Mouse (Mus musculus): ENCODE measurements around the gene Natd1.

Gene Natd1

DNA sequence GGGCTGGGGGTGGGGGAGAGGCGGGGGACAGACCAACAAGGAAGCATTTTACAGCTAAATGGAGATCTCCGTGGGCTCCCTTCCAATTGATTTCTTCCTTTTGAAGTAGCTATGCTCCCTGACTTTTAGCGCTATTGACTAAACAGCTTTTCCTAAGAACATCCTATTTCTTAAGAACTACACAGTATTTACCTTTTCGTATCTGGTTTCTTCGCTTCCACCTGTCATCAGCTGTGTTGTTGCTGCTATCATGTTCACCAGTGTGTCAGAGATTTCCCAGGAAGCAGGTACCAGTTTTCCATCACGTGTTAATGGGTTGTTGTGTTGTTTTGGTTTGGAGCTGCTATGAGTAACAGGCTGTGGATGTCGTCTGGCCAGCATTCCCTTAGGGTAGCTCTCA, at the start of gene Natd1:
Gene Natd1, minus strand, starts transcription at position 260 of the 400 bp plus-strand sequence.
- DNase-seq = no peak

- DNase-seq = no peak
Observed at GRCm38 (mm10) chr11:60962709-60963108, 48.2 kb upstream of the Natd1 start.

GRCm38 (mm10) chr11:60961176-60961575, 46.6 kb upstream of the Natd1 start:
- DNase-seq = no peak

DNA sequence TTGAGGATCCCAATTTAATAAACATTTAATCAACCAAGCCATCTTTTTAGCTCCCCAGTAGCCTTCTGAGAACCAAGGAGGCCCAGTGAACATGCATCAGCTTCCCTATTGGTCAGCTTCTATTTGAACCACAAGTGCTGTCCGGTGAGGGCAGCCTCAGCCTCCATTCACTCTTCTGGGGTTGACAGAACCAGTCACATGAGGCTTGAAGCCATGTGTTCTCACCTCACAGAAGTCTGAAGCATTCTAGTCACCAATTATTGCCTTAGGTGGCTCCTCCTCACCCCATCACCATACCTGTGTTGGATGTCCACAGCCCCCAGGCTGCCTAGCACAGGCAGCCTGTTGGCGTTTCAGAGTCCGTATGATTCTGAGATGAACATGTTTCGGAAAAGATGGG, 44.4 kb upstream of the Natd1 start:
- no peak for DNase-seq

GRCm38 (mm10) chr11:60955621-60956383, 41.3 kb upstream of the Natd1 start:
- no peak for DNase-seq

GRCm38 (mm10) chr11:60954255-60955104, 39.9 kb upstream of the Natd1 start:
- no peak for DNase-seq

DNA sequence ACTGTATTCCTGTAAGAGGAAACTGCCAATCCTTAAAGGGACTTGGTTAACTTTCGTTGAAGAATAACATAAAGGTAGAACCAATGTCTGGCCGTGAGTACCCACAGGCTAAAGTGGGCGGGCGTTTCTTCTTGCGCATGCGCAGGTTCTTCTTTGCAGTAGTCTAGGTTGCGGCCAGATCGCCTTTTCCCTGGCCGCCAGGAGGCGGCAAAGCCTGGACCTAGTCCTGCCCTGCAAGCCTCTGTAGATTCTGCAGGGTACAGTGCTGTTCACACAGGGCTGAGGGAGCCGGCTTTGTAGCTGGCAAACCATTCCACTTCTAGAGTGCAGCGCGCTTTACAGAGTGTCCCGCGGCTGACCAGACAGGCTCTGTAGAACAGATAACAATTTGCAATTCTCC, 39.3 kb upstream of the Natd1 start:
- DNase-seq = peak; percentile 88

DNA sequence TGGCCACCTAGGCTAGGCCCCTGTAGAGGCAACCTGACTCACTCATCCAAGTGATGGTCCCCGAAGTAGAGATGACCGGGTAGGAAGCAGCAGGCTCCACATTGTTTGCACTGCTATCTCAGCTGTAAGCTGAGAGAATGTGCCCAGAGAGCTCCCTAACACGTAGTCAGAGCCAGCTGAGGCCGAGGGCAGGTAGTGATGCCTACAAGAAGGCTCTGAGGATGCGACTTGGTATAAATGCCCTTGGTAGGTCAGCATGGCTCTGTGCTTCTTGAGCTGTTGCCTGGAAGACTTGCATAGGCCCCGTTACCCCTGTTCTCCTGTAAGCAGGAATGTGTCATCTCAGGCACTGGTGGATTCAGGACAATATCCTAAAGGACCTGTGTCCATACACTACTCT, 38.4 kb upstream of the Natd1 start:
- DNase-seq = no peak

- DNase-seq = no peak
Observed at GRCm38 (mm10) chr11:60952362-60952761, 37.8 kb upstream of the Natd1 start.

GRCm38 (mm10) chr11:60951896-60952295, 37.3 kb upstream of the Natd1 start:
- no peak for DNase-seq

- DNase-seq = no peak
Observed at GRCm38 (mm10) chr11:60945003-60945402, 30.5 kb upstream of the Natd1 start.

DNA sequence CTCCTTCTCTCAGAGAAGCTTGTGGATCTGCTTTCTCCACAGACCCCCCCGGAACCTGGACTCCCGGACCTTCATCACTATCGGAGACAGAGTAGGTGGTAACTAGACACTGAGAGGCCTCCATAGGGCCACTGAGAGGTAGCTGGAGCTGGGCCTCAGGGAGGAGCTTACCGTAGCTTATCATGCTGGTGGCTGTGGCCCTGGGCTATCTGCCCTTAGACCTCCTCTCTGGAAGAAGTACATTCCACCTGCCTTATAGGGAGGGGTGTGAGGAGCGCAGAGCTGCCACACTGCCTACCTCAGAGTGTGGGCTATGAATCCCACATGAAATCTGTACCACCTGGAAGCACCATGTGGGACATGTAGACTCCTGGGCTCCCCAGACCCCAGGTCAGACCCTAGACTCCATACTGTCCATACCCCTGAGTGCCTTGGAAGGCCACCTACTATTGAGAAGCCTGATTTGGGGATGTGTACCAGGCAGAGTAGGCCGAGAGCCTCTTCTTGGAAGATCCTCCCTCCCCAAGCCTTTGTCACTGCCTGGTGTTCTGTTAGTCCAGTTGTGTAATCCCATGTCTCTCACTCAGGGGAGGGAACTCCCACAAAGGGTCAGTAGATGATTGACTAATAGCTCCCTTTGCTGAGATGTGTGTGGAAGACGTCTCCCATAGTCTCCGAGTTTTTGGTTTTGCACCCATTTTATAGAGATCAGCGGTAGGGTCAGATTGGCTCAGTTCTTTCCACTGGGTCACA, 27.9 kb upstream of the Natd1 start:
- DNase-seq = no peak

DNA sequence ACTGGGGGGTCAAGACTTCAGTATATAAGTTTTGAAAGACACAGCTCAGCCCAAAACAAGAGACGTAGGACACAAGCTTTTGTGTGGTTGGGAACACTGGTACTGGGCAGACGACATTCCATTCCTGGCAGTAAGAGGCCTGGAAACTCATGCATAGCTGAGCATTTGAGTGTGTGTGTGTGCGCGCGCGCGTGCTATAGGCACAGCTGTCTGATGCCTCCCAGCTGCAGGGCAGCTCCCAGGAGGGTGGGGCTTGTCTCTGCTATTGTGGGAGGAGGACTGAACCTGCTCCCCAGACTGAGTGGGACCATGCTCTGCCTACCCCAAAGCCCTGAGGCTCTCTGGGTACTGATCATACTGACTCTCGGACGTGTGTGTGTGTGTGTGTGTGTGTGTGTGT, 26.8 kb upstream of the Natd1 start:
- DNase-seq = no peak

GRCm38 (mm10) chr11:60940501-60940900, 26.0 kb upstream of the Natd1 start:
- DNase-seq = no peak

- no peak for DNase-seq
Observed at GRCm38 (mm10) chr11:60939487-60939886, 24.9 kb upstream of the Natd1 start.

GRCm38 (mm10) chr11:60937611-60938010, 23.1 kb upstream of the Natd1 start:
- DNase-seq = no peak

GRCm38 (mm10) chr11:60935975-60936373, 21.4 kb upstream of the Natd1 start:
- DNase-seq = no peak

DNA sequence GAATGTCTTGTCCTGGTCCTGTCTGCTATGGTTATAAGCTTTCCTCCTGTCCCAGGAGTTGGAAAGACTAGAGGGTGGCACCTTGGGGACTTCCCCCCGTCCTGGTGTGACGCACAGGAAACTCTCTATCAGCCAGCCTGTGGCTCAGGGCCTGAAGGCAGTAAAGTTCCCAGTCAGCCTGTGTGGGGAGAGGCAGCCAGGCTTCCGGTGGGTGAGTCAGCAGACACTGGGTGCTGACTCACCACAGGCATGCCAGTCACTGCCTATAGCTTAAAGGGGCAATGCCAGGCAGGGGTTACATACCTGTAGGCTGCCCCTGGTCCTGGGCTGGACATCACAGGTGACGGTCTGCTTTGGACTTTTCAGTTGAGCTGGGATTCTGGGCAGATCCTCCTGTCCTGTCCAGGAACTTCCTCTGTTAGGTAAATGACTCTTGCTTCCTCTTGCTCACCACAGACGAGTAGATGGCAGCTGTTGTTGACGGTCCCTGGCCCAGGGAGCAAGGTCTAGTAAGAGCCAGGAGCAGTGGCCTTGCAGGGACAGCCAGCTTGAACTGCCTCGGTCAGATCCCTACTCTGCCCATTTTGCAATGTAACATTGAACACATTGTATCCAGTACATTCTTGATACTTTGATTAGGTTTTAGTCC, 20.9 kb upstream of the Natd1 start:
- peak; percentile 70 for DNase-seq

DNA sequence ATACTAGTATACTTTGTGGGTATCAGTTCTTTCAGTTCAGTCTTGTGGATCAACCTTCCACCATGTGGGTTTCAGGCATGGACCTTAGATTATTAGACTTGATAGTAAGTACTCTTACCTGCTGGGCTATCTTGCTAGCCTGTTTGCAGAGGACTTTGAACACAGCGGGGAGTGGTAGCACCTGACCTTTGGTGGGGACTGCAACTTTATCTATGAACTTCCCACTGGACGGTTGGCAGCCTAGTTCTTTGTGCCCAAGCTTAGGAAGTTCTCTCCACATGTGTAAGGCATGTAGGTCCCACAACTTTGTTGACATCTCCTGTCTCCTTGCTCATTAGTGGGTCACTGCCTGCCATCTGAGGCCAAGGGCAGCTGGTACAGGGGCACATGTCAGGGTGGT, 20.2 kb upstream of the Natd1 start:
- peak; percentile 14 for DNase-seq

DNA sequence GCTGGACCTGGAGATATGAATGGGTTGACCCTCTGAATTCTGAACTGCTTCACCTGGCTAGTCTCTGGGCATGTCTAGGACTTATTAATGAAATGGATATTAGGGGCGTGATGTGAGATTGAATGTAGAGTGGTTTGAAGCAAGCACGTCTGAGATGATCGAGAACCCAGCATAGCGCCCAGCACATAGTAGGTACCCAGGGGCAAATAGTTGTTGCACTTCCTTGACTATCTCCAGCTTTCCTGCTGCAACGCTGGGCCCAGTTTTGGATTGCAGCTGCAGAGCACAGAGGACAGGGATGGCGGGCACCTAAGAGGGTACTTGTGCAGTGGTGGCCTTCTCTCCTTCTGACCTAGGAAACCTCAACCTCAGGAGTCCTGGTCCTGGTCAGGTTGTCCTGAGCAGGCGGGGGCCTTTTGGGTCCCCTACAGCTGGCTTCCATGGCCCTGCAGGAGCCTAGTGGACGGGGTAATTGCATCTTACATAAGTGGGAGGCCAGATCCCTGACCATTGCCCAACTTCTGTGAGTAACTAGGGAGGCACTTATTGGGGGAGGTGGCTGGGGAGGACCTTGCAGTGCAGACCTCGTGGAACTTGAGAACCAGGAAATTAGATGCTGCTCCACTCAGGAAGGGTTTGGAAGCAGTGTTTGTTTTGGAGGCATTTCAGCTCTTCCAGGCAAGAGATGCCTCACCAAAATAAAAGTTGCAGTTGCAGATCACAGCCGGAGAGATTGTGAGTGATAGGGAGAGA, 18.8 kb upstream of the Natd1 start:
- peak; percentile 54 for DNase-seq

GRCm38 (mm10) chr11:60932503-60933020, 18.0 kb upstream of the Natd1 start:
- DNase-seq = peak; percentile 40
